Mouse (Mus musculus) A20 (cell line): ENCODE measurements at regions not wholly inside any gene's neighbourhood (a gene's known extent, or its start where the extent isn't known, plus 50 kb on each side); places are given as distances from the start of the nearest gene placed in this dataset.

ENCODE experiments used
- DNase-seq: peaks from one replicate; pipeline ENCODE4 v3.0.0-alpha.2; 2011; ENCODE audit warnings: low read depth, low spot score

GRCm38 (mm10) chr9:94467846-94468245 lies 70.0 kb downstream of the 1190002N15Rik start:
- no peak for DNase-seq

GRCm38 (mm10) chr9:94456085-94456531 lies 81.8 kb downstream of the 1190002N15Rik start:
- no peak for DNase-seq

GRCm38 (mm10) chr9:94455466-94455865 lies 82.4 kb downstream of the 1190002N15Rik start:
- DNase-seq, result no peak

GRCm38 (mm10) chr9:94449911-94450310 lies 88.0 kb downstream of the 1190002N15Rik start:
- DNase-seq, result no peak

- DNase-seq, result peak; percentile 65
These were observed 91.6 kb downstream of the 1190002N15Rik start for GRCm38 (mm10) chr9:94446182-94446763.

GRCm38 (mm10) chr9:94444140-94444789 lies 93.6 kb downstream of the 1190002N15Rik start:
- DNase-seq, result peak; percentile 6

- DNase-seq, result no peak
These were observed 96.5 kb downstream of the 1190002N15Rik start for GRCm38 (mm10) chr9:94441393-94441792.

- peak; percentile 19 for DNase-seq
These were observed 104.4 kb downstream of the 1190002N15Rik start for GRCm38 (mm10) chr9:94433468-94433867.

- peak; percentile 64 for DNase-seq
These were observed 105.6 kb downstream of the 1190002N15Rik start for GRCm38 (mm10) chr9:94432144-94432747.

- DNase-seq, result no peak
These were observed 106.3 kb downstream of the 1190002N15Rik start for GRCm38 (mm10) chr9:94431540-94431939.

- no peak for DNase-seq
These were observed 106.9 kb downstream of the 1190002N15Rik start for GRCm38 (mm10) chr9:94430996-94431395.

GRCm38 (mm10) chr9:94426740-94427139 lies 111.1 kb downstream of the 1190002N15Rik start:
- no peak for DNase-seq

- no peak for DNase-seq
These were observed 112.1 kb downstream of the 1190002N15Rik start for GRCm38 (mm10) chr9:94425804-94426203.

GRCm38 (mm10) chr9:94424438-94425135 lies 113.3 kb downstream of the 1190002N15Rik start:
- no peak for DNase-seq

GRCm38 (mm10) chr9:94410546-94410945 lies 127.3 kb downstream of the 1190002N15Rik start:
- DNase-seq, result no peak

- DNase-seq, result no peak
These were observed 127.8 kb downstream of the 1190002N15Rik start for GRCm38 (mm10) chr9:94410042-94410441.

- no peak for DNase-seq
These were observed 129.1 kb downstream of the 1190002N15Rik start for GRCm38 (mm10) chr9:94408635-94409323.

GRCm38 (mm10) chr9:94407671-94408070 lies 130.2 kb downstream of the 1190002N15Rik start:
- no peak for DNase-seq

- DNase-seq, result no peak
These were observed 133.3 kb downstream of the 1190002N15Rik start for GRCm38 (mm10) chr9:94404551-94404950.

GRCm38 (mm10) chr9:94400596-94400995 lies 137.3 kb downstream of the 1190002N15Rik start:
- DNase-seq, result no peak

GRCm38 (mm10) chr9:94395215-94395614 lies 142.7 kb downstream of the 1190002N15Rik start:
- DNase-seq, result no peak

GRCm38 (mm10) chr9:94386190-94386589 lies 151.7 kb downstream of the 1190002N15Rik start:
- no peak for DNase-seq
